Mouse (Mus musculus): ENCODE data around the gene Tubb5.

DNA sequence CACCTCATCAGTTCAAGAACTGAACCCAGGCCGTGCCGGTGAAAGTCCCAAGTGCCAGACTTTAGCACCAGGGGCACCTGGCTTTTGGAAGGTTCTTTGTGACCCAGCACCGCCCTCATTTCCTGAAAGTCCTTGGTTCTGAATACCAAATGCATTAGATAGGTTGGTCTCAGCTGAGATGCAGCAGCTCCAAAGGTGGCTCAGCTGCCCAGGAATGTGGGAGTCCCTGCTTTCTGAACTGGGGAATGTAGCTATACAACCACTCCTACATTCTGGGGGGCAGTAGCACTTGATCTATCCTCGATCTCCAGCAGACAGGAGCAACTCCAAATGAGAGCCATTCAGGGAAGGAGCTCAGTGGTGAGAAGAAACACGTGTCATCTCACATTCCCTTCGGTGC, 25.4 kb downstream of the Tubb5 start:
- TF ChIP-seq NANOG (IDR thresholded peaks at IDR 0.05; ENCODE audit: borderline replicate concordance, low read length) = no peak
- TF ChIP-seq CTCF (conservative IDR thresholded peaks at IDR 0.05; ENCODE audit: low read length) = no peak
